Mouse (Mus musculus): ENCODE data around the gene Mrgpre.

Mrgpre gene

DNA sequence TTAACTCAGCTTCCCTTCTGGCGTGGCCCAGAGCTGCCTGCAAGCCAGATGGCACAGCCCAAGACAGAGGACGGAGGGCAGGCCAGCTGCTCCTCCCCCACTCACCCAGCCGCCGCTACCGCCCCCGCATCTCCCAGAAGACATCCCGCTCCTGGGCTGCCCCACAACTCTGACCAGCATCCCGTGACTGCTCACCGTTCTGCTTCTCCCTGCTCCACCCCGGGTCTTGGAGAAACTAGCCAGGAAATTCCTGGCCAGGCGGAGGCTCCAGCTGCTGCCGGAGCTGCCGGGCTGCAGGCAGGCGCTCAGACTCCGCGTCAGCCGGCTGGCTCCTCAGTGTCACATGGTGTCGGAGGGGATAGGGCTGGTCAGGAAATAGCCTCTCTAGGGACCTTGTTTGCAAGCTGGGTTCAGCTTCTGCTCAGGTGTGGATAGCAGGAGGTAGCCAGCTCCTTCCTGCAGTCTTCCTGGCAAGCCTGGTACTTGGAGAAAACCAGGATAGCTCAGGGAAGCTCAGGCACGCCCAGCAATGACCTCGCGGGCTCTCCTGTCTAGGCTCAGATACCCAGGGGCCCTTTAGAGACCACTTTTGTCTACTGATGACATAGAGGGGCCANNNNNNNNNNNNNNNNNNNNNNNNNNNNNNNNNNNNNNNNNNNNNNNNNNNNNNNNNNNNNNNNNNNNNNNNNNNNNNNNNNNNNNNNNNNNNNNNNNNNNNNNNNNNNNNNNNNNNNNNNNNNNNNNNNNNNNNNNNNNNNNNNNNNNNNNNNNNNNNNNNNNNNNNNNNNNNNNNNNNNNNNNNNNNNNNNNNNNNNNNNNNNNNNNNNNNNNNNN, at the start of gene Mrgpre:
TSS of gene Mrgpre (minus strand) at position 505 of the 834 bp plus-strand sequence.
- DNase-seq (ENCODE audit: low read depth in 1 of 2, low spot score in 2 of 2), result no peak

DNA sequence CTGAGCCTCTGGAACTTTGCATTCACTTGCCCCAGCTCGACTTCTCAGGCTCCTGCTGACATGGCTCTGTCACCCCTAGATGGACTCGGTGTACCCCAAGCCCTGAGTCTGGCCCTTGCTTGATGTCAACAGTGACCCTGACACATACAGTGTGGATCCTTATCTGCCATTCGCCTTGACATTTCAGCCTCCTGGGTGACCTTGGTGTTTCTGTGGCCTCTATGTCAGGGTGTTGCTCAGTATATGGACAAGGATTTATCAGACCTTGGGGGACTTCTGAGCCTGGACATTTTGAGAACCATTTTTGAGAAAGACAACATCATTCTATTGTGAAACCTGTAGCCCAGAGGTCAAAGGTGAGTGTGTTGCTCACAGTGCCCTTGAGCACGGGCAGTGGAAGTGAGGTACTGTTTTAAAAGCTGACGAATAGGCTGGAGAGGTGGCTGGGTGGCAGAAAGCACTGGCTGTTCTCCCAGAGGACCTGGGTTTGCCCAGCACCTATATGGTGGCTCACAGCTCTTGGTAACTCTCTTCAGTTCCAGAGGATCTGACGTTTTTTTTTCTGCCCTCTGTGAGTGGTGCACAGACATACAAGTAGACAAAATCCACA, 49.4 kb upstream of the Mrgpre start:
- DNase-seq (ENCODE audit: low read depth in 1 of 2, low spot score in 2 of 2), result no peak

DNA sequence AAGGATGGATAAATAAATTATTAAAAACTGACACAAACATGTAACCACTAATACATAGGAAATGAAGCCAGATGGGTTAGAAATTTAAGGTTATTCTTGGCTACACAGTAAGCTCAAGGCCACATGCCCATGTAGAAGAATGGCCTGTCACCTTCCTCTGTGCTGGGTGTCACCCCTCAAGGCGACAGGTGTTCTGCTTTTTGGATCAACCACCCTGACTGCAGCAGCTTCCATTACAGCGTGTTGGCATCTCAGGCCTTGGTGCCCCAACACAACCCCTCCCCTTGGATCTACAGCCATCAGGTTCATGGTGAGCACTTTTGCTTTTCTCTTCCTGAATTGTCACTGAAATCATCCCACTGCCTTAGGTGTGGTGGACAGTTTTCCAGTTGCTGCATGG, 48.3 kb upstream of the Mrgpre start:
- no peak for DNase-seq (ENCODE audit: low read depth in 1 of 2, low spot score in 2 of 2)

DNA sequence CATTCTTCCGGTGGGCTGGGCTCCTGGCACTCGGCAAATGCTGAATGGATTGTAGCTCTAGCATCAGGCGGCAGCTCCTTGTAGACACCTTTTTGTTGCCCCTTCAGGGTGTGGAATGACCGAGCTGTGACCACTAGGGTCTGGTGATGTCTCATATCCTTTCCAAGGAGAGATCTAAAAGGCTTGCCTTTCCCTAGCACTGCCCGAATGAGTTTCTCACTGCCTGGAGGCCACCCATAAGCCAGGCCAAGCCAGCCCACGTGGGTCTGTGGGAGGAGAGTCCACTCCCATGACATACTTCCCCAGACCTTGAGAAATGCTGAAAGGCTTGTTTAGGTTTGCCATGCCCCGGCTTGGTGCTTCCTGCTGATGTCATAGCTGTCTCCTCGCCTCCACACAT, 47.9 kb upstream of the Mrgpre start:
- DNase-seq (ENCODE audit: low read depth in 1 of 2, low spot score in 2 of 2), result no peak

DNA sequence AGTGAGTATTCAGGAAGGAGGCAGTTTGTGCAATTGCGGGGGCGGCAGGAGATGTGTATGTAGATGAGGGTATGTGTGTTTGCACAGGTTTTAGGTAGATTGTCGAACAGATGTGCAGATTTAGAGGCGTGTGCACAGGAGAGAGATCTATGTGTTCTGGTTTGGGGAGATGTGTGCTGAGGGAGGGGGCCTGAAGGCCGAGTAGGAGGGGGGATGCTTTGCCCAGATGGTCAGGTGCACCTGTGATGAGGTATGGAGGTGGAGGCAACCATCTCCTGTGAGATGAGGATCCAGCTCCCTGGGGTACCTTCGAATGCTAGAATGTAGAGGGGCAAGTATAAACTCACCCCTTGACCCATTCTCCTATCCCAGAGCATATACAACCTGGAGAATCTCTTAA, 46.1 kb upstream of the Mrgpre start:
- DNase-seq (ENCODE audit: low read depth in 1 of 2, low spot score in 2 of 2), result no peak

DNA sequence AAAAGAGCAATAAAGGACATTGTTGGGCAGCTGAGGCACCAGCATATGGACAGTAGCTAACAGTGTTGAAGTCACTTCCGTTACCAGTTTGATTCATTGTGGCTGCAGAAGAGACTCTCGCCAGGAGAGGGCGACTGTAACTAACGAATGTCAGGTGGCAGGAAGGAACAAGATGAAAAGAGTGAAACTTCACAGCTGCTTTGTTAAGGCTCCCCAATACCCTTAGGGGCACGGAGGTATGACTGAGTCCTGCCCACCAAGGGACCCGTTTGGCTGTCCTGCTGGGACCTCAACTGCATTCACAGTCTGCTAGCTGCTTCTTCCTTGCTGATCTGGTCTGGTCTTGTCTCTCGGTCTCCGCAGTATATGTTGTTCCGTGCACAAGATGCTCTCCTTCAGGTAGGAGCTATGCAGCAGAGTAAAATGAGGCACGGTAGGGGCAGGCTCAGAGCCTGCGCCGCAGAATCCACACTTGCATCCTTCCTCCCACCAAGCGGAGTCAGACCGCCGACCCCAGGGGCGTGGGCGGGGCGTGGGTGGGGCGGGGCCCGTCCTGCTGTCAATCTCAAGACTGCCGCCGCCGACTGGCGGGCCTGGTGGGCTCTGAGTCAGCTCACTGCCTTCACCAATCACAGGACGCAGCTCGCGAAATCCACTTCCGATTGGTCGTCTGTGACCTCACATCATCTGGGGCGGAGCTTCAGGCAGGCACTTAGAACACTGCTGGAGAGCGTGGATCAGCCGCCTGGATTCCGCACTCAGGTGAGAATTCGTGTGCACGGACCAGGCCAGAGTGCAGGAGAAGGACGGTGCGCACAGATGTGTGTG, 45.4 kb upstream of the Mrgpre start:
- peak; percentile 84 to 86 for DNase-seq (ENCODE audit: low read depth in 1 of 2, low spot score in 2 of 2)

DNA sequence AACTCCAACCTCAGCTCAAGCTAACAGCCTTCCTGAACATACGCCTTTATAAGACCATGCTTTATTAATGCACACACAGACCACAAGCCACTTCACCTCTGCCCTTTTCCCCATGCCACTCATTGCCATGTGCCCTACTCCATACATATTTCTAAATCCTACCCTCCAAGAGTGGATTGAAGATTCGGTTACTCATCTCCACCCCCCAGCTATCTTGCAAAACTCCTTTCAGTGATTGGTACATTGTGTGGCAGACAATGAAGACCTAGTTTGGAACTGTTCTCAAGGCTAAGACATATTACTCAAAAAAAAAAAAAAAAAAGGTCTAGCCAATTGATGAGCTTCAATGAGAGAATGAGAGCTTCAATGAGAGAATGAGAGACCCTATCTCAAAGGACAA, 42.7 kb upstream of the Mrgpre start:
- no peak for DNase-seq (ENCODE audit: low read depth in 1 of 2, low spot score in 2 of 2)

DNA sequence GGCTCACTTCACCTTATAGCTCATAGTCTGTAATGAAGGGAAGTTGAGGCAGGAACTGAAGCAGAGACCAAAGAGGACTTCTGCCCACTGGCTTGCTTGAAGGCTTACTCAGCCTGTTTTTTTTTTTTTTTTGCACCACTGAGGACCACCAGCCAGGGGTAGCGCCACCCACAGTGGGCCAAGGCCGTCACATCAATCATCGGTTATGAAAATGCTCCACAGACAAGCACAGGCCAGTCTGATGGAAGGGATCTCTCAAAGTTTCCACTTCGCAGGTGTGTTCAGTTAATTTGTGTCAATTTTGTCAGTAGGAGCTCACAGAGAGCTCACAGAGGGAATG, 38.9 kb upstream of the Mrgpre start:
- DNase-seq (ENCODE audit: low read depth in 1 of 2, low spot score in 2 of 2), result no peak

DNA sequence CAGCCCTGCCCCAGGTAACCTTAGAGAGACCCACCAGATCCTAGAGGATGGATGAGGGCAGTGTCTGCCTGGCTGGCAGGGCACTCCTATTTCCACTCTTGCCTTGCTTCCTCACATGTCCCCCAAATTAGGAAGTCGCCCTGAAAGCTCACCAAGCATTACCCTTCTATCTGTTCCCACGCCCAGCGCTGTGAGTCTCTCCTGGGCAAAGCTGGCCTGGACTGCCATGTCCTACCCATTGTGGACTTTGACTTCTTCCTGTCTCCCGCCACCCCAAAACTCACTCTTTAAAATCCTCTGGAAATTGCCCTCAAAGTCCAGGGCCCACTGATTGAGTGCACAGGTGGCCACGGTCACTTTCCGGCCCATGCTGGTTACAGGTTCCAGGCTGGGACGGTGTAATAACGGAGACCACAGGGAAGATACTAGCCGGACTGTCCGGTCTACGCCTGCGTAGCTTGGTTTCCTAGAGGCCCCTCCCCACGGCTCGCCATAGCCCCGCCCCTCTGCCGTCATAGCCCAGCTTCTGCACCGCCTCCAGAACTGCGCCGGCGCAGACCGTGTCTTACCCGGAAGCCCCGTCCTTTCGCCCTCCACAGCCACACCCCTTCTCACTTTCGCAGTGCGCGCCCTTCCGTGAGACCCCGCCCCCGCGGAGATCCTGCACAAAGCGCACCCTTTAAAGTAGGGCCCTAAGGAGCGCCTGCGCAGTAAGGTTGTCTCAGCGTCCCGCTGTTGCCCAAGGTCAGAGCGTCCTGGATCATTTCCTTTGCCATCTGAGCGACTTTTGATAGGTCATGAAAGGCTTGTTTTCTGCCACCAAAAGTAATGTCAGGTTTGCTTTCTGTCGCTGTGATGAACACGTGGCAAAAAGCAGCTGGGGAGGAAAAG, 38.3 kb upstream of the Mrgpre start, which contains the start of the genes Nadsyn1 and Dhcr7:
TSS of gene Nadsyn1 (minus strand) at position 475 of the 891 bp plus-strand sequence.
TSS of gene Dhcr7 (plus strand) at position 771 of the 891 bp plus-strand sequence.
- peak; percentile 97 to 98 for DNase-seq (ENCODE audit: low read depth in 1 of 2, low spot score in 2 of 2)

DNA sequence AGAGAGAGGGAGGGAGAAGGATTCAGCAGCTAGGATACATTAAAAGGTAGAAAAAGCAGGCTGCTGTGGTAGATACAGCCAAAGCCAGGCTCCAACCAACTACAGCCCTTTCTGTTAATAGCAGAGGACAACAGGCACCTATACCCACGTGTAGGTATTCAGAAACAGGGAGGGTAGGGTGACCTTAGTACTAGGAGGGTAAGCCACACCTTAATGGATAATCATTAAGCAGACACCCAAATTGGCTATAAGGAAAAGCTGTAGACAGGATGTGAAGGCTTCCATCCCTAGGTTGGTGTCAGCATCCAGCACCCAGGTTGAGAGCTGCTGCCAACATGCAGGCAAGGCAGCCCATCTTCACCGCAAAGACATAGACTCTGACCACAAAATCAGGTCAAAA, 36.9 kb upstream of the Mrgpre start:
- no peak for DNase-seq (ENCODE audit: low read depth in 1 of 2, low spot score in 2 of 2)

DNA sequence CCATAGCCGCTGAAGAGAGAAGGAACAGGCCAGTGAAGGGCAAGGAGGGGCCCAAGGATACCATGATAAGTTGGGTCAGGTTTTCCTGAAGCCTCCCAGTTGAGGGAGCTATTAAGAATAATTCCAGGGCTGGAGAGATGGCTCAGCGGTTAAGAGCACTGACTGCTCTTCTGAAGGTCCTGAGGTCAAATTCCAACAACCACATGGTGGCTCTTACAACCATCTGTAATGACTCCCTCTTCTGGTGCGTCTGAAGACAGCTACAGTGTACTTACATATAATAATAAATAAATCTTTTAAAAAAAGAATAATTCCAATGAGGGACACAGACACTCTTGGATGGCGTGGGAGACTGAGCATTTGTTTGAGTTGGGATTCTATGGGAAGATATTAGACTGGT, 34.9 kb upstream of the Mrgpre start:
- DNase-seq (ENCODE audit: low read depth in 1 of 2, low spot score in 2 of 2), result no peak

DNA sequence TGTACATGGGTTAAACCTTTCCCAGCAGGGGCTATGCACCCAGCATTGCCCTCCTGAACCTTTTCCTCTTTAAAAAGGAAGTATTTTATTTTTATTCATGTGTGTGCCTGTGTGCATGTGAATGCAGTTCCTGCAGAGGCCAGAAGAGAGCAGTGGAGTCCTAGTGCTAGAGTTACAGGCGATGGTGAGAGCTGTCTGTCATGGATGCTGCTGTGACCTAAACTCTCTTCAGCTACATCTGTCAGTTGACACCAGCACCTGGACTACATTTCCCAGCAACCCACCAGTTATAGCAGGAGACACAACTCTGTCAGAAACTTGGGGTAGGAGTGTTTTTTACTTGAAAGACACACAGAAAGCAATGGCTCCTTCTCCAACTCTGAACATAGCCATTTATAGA, 24.6 kb upstream of the Mrgpre start:
- no peak for DNase-seq (ENCODE audit: low read depth in 1 of 2, low spot score in 2 of 2)

DNA sequence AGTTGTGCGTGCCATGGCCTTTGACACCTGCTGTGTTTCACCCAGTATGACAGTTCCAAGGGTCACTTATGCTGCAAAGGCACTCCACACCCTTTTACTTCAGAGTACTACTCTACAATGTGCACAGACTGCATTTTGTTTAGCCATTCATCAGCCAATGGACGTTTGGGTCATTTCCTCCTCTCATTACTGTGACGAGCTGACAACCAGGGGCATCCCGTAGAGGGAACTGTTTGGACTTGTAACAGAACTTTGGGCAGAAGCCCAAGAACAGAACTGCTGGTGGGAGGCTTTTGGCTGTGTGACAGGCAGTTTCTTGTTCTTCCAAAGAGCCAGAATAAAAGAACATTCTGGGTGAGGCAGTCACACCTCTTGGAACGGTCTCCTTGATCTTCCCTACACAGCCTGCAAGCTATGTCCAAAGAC, 20.9 kb upstream of the Mrgpre start:
- no peak for DNase-seq (ENCODE audit: low read depth in 1 of 2, low spot score in 2 of 2)

DNA sequence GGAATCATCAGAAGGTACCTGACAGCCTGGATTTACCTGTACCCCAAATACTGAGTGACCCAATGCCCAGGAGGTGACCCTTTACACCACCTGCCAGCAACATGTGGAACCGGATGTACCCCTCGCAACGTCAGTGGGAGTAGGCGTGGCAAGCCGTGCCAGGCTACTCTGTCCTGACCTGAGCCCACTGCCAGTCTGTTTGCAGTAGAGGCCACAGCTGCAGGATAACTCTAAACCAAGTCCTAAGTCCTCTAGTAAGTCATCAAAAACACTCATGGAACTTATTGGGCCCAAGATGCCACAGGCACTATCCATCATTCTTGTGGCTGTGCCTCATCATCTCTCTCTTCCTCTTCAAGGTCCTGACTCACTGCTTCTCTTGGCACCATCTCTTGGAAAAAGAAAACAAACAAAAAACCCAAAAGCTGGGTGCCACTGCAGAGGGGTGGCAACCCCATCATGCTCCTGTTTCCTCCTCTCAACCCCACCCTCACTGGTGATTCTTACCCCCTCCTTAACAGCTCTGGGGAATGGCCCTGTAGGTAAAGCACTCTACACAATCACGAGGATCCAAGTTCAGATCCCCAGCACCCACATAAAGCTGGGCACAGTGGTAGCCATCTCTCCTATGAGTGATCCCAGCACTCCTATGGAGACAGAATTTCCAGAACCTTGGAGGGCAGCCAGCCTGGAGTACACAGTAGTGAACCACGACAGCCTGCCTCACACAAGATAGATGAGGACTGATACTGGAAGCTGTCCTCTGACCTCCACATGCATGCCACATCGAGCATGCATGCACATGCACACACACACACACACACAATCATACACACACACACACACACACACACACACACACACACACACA, 17.1 kb upstream of the Mrgpre start:
- DNase-seq (ENCODE audit: low read depth in 1 of 2, low spot score in 2 of 2), result no peak

DNA sequence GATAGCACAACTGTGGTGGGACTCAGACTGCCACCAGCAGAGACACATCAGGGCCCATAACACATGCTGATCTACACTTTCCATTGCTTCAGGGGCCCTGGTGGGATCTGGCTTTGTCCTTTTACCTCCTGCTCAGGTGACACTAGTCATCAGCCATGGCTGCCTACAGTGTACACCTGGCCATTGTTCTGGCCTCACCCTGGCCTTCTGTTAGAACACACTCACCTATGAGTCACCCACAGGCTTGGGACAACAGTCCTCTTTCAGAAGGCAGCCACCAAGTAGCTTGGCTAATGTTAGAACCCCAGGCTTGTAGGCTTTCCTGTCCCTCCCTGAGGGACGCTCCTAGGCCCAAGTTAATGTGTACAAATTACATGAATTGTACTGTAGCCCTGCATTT, 16.5 kb upstream of the Mrgpre start:
- DNase-seq (ENCODE audit: low read depth in 1 of 2, low spot score in 2 of 2), result no peak

DNA sequence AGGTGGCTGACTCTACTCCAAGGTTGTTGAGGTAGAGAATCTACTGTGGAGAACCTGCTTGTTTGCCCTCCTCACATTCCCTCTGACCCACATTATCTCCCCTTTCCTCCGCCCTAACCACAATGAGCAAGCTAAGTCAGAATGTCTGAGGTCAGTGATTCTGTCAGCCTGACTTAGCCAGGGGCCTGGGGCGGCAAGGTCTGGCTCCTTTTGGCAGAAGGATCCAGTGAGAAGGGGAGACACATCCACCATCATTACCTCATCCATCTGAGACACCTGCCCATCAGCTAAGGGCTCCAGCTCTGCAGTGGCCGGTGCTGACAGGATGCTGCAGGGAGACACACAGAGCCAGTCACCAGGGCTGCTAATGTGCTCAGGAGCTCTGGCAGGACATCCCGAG, 14.5 kb upstream of the Mrgpre start:
- DNase-seq (ENCODE audit: low read depth in 1 of 2, low spot score in 2 of 2), result no peak

DNA sequence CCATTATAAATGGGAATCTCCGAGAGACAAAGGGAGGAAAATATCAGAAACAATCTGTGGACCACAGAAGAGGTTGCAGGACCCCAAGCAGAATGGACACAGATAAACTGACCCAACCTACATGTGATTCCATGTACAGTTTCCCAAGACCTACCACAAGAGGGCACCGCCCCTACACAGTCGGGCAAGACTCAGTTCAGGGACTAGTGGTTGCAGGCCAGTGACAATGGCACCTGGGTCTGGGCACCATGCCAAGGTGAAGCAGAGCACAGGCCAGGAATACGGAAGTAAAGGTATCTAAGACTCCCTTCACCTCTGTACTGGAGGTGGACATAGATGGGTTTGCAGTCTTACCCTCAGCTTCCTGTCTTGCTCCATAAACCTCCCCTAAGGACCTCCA, 8.8 kb upstream of the Mrgpre start:
- DNase-seq (ENCODE audit: low read depth in 1 of 2, low spot score in 2 of 2), result no peak

DNA sequence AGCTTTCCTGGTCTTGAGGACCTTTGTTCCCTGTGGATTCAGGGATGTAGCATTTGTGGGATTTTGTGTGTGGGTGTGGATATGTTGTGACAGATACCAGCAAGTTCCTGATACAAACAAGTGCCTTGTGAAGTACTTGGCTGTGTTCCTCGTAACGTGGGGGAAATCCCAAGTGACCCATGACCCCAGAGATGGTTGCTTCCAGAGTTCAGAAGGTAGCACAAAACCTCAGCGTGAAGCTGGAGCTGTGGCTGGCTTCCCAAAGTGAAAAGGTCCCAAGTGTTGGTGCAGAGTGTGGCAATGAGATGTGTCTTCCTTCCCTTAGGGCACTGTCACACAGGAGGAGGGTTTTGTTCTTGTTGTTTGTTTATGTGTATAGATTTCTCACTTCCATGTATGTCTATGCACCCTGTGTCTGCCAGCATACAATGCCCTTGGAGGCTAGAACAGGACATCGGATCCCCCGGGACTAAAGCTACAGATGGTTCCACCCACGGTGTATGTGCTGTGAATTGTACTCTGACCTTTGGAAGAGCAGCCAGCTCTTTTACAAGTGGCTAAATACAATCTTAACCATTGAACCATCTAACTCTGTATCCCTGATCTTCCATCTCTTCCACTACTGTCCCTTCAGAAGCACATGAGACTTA, 8.2 kb upstream of the Mrgpre start:
- no peak for DNase-seq (ENCODE audit: low read depth in 1 of 2, low spot score in 2 of 2)

DNA sequence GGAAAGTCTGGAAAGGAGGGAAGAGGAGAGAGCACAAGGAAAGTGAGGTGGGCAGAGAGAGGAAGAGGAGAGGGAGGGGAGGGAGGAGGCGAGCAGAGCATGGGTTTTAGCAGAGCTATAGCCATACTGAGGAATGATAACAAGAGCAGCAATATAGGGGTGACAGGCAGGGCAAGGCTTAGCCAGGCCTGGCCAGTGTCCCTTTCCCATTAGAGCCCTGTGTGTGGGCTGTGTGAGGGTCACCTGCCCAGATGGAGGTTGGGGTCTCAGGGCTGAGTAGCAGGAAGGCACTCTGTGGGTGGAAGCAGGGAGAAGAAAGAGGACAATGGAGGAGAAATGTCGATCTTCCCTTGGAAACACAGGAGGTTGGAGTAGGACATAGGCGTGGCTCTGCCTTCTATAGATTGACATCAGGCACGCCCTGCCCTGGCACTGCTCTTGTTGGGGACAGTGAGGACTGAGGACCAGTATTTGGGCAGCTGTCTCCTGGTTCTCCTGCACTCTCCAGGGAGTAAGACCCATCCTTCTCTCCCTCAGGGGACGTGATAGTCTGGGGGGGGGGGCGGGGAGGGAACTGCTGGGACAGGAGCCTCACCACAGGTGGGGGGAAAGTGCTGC, 813 bp downstream of the Mrgpre start:
- no peak for DNase-seq (ENCODE audit: low read depth in 1 of 2, low spot score in 2 of 2)
